Mouse (Mus musculus) 416B (cell line): ENCODE data around the gene Xpo5.

ENCODE experiments used
- DNase-seq: peaks from one replicate; pipeline ENCODE4 v3.0.0; 2011; ENCODE audit warnings: low read depth

The Xpo5 gene

GRCm38 (mm10) chr17:46258279-46259053 lies 55.9 kb downstream of the Xpo5 start:
- DNase-seq, result no peak

DNA sequence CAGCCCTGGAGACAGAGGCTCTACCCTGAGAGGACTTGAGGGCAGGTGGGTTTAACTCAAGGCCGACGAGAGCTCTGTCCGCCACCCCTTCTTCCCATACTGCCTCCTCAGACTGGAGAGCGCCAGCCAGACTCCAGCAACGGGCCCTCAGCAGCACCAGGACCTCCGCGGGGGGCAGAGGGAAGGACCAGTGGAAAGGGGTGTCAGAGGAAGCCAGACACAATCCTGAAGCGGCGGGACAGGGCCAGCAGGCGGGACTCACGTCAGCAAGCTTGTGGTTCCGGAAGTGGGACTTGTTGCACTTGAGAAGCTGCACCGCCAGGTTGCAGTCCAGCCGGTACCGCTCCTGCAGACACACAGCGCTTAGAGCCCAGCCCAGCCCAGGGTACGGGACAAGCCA lies 57.1 kb downstream of the Xpo5 start:
- DNase-seq, result no peak

- DNase-seq, result no peak
Measured at GRCm38 (mm10) chr17:46262201-46262694, 59.7 kb downstream of the Xpo5 start.

- no peak for DNase-seq
Measured at GRCm38 (mm10) chr17:46265502-46265901, 62.9 kb downstream of the Xpo5 start.

DNA sequence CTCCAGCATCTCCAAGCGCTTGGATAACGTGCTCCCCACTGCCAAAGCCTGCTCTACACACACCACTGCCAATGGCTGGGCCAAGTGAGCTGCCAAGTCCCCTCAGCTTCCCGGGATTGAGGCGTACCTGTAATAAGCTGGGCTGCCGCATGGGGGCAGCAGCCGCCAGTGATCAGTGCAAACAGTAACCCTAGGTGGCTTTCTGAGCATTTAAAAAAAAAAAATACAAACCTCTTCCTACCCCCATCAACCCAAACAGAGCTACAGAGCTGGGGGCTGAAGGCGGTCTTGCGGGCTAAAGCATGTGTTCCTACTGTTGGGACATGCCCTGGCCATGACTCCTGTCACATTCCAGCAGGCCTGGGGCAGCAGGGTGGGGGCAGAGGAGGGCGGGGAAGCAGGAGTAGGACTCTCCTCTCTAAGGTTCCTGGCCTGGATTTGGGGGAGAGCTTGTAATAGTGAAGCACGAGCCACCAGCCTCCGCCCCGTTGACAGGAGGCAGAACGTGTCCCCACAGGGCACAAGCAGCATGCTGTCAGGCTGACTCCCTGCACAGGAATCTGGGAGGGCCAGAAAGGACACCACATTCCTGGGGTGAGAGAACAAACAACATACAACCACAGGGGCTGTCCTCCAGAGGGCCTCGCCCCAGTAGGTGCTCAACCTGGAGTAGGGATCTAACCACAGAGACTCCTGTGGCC lies 63.5 kb downstream of the Xpo5 start:
- DNase-seq, result peak; percentile 65

DNA sequence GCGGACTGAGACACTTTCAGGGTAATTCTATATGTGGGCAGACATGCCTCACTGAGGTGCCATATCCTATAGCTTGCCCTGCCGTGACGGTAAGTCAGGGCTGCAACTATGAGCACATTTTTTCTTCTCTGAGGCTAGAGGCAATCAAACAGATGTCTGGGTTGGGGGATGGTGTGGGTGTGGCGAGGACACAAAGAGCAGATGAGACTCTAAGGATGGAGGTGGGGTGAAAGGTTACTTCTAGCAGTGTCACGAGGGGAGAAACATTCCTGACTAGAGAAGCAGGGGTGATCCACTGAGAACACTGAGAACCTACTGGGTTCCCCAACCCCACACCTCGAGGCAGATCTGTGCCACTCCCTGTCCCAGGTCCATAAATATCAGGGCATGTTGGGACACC lies 64.4 kb downstream of the Xpo5 start:
- DNase-seq, result no peak

DNA sequence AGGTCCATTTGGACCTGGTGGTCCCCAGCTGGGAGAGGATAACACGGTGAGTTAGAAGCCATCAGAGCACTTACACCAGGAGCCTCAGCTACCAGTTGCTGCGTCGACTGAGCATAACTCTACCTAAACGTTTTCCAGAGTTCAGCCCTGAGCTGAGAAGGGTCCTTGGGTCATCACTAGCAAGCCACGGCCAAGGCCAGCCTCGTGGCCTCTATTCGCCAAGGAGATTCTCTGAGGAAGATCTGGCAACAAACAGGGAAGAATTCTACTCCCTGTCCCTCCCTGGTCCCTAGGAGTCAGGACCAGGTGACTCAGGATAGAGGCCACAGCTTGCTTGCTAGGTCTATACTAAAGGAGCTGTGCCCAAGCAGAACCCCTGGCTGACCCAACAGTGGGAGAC lies 64.9 kb downstream of the Xpo5 start:
- DNase-seq, result no peak

GRCm38 (mm10) chr17:46268026-46268720 lies 65.6 kb downstream of the Xpo5 start:
- no peak for DNase-seq

DNA sequence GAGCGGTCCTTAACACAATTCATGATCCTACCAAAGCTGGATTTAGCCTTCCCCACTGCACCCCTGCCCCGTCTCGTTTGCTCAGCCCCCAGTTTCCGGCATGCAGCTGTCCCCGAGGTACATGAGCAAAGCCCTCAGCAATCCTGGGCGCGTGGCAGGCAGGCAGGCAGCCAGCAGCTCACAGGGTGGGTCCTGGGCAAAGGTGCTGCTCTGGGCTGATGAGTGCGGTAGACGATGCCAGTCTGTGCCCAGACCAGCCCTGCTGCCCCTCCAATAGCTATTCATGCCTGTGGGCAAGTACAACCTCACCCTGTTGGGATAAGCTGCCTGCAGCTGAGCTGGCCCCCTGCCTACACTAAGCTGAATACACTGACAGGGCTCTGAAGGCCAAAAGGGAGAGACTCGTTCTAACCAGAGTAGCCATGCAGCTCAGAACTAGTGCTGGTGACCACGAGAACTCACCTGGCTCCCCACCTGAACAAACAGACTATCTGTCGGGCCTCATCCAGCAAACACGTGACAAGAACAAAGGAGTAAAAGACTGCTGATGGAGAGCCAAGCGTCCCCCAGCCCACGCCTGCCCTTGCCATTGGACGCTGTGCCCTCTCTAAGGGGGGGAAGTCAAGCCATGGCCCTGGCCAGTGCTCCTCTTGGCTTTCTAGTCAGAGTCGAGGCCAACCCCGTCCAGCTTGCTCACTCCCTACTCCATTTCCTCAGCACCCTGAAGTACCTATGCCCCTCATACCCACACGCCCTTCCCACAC lies 67.4 kb downstream of the Xpo5 start:
- DNase-seq, result no peak

DNA sequence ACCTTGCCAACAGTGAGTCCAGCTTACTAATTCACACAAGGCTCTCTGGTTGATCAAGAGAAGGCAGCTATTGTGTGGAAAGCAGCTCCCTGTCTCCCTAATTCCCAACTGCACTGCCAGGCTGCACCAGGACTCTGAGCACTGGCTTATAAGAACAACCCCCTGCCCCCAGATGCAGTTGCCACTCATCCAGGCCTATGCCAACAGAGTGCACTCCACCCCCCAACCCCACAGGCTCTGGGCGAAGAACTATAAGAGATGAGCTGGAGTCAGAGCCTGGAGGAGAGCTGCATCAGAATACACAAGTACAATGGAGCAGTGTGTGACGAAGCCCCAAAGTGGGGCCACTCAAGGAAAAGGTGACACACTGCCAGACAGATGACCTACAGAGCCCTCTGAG lies 69.5 kb downstream of the Xpo5 start:
- no peak for DNase-seq

DNA sequence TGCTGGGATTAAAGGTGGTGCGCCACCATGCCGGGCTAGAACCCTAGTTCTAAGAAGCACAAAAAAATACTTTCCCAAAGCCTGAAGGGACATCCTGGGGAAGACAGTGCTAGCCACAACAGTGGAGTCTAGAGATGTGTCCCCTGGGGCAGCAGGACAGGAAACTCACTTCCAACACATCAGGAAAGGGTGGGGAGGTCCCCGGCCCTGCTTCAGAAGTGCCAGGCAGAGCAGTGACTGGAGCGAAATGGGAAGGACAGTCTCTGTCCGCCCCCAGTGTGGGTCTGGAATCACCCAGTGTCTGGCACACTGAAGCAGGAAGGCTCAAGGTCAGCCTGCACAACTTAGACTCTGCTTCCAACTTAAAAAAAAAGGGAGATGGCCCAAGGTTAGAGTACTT lies 70.1 kb downstream of the Xpo5 start:
- DNase-seq, result no peak

DNA sequence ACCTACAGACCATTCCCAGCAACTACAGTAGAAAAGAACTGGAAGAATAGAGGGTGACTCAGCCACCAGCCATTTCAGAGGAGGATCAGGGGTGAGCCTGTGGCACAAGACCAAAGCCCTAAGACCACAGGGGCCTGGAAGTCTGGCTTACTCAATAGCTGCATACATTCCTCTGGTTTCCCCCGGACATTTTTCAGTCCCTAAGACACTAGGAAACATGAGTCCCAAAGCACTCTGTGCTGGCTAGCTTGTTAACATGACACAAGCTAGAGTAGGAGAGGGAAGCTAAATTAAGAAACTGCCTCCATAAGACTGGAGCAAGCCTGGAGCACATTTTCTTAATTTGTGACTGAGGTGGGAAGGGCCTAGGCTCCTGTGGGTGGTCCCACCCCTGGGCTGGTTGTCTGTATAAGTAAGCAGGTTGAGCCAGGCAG lies 71.2 kb downstream of the Xpo5 start:
- DNase-seq, result peak; percentile 12

DNA sequence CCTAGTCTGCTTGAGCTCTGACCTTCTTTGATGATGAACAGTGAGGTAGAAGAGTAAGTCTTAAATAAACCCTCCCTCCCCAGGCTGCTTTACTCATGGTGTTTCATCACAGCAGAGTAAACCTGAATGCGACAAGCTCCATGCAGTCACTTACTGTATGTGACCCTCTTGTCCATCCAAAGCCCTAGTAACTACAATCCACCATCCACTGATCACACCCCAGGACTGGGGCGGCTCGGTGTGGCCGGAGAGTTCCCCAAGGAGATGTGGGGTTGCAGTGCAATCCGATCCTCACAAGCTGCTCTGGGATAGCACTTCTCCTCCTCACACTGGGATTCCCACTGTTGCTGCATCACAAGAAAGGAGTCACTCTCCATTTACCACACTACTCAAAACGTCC lies 71.9 kb downstream of the Xpo5 start:
- DNase-seq, result no peak

DNA sequence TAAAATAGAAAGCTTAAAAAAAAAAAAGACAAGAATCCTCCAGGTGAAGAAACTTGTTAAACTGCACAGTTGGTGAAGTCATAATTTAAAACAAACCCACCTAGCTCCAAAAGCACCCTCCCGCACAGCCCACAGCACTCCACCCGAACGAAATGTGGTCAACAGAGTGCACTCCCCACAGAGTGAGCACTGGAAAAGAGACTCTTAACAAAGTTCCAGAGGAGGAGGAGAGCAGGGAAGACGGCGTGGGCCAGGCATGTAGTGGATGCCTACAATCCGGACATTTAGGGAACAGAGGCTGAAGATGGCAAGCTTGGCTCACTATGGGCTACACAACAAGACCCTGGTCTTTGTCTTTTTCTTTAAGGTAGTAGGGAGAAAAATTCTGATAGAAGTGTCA lies 72.5 kb downstream of the Xpo5 start:
- no peak for DNase-seq

DNA sequence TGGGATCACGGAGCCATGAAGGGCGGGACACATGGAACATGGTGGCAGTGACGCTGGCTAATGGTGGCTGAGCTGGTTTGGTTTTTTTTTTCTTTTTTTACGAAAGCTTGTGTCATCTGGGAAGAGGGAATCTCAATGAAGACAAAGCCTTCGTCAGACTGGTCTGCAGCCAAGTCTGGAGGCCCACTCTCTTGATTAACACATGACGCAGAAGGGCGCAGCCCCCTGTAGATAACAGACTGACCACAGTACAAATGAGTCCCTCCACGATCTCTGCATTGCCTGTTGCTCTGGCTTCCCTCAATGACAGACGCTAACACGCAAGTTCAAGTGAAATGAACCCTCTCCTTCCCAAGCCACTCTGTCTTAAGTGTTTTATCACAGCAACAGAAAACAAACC lies 72.9 kb downstream of the Xpo5 start:
- no peak for DNase-seq

DNA sequence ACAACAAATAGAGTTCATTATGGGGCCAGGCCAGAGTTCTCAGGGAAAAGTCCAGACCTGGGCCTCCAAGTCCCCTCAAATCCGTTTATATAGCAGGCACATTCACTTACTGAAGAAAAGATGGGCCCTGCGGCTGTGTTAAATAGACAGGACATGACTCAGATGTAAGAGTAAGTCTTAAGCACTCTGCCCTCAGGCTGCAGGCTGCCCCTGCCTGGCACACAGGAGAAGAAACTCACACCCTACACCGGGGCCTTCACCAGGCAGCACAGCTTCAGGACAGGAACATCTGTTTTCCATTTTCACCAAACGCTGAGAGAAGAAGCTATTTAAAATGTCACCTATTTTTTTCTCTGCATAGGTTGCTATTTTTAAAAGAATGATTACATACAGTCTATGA lies 75.0 kb downstream of the Xpo5 start:
- DNase-seq, result no peak

DNA sequence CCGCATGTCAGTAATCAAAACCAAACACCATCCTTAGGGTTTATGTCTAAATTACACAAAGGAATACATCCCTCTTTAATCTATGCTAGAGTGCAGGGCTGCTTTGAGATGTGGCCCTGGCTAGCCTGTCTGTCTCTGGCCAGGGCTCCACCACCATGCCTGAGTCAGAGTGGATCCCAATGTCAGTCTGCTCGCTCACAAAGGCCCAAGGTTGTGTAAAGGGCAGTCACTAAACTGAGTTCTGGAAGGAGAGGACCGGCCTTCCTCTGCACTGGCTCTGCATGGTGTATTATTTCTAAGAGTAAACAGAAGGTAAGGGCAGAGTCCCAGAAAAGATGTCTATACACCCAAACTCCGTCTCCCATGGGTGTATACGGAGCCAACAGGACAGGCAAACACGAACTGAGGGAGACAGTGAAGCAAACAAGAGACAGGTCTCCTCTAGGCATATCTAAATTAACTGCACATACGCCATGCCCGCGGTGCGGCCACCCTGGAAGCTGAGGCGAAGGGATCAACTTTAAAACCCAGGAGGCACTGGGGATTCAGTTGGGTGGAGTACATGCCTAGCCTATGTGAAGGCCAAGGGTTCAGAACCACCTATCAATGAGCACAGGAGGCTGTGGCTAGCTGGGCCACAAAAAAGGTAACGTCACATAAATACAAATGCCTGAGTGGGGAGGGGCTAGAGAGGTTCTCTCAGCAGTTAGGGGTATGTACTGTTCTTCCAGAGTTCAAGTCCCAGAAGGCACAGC lies 75.6 kb downstream of the Xpo5 start:
- DNase-seq, result no peak

- peak; percentile 78 for DNase-seq
Measured at GRCm38 (mm10) chr17:46282483-46283123, 80.0 kb downstream of the Xpo5 start, which contains the start of gene Tjap1. Tjap1 (minus strand) TSS chr17:46283026.

DNA sequence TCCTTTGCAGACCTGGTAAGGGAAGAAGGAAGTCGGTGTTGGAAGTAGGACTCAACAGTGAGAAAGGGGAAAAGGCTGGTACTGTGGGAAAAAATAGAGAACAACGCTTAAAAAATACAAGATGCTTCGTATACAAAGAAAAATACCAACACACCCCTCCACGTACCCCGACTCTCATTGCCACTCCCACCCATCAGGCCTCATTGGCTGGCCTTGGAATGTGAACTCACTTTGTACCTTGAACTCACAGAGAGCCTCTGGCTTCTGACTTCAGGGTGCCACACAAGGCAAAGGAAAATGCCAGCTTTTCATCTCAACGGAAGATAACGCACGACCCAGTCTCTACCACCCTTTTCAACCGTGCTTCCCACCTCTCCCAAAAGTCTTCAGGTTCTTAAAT lies 80.6 kb downstream of the Xpo5 start:
- DNase-seq, result no peak

GRCm38 (mm10) chr17:46283911-46284310 lies 81.3 kb downstream of the Xpo5 start:
- DNase-seq, result no peak

GRCm38 (mm10) chr17:46284653-46285052 lies 82.1 kb downstream of the Xpo5 start:
- no peak for DNase-seq
